Mouse (Mus musculus) embryo, embryonic 11.5 days (tissue): ENCODE measurements around the gene Oaz1.
A peak's percentile ranks its signal among the peaks of the same experiment; 100 is the strongest.

Source experiments
- DNase-seq: peaks from one replicate; pipeline ENCODE4 v3.0.0-alpha.2; 2012; ENCODE audit warnings: low read depth, low spot score

Oaz1 gene

GRCm38 (mm10) chr10:80826151-80827062, at the start of gene Oaz1:
Gene Oaz1 (plus strand): TSS chr10:80826656.
- peak; percentile 99 for DNase-seq

- DNase-seq = no peak
Measured at GRCm38 (mm10) chr10:80777123-80777522, 49.3 kb upstream of the Oaz1 start.

- DNase-seq = no peak
Measured at GRCm38 (mm10) chr10:80779565-80779964, 46.9 kb upstream of the Oaz1 start.

GRCm38 (mm10) chr10:80784302-80784701, 42.2 kb upstream of the Oaz1 start:
- DNase-seq = no peak

GRCm38 (mm10) chr10:80784871-80785270, 41.6 kb upstream of the Oaz1 start:
- DNase-seq = no peak

- no peak for DNase-seq
Measured at GRCm38 (mm10) chr10:80785963-80786362, 40.5 kb upstream of the Oaz1 start.

- no peak for DNase-seq
Measured at GRCm38 (mm10) chr10:80787517-80787916, 38.9 kb upstream of the Oaz1 start.

- DNase-seq = no peak
Measured at GRCm38 (mm10) chr10:80790761-80791404, 35.6 kb upstream of the Oaz1 start.

- DNase-seq = no peak
Measured at GRCm38 (mm10) chr10:80791476-80792174, 34.8 kb upstream of the Oaz1 start.

- DNase-seq = no peak
Measured at GRCm38 (mm10) chr10:80792175-80793032, 34.1 kb upstream of the Oaz1 start.

- no peak for DNase-seq
Measured at GRCm38 (mm10) chr10:80793033-80793784, 33.2 kb upstream of the Oaz1 start.

GRCm38 (mm10) chr10:80793803-80794202, 32.7 kb upstream of the Oaz1 start:
- no peak for DNase-seq

GRCm38 (mm10) chr10:80794750-80795149, 31.7 kb upstream of the Oaz1 start:
- no peak for DNase-seq

GRCm38 (mm10) chr10:80796307-80796848, 30.1 kb upstream of the Oaz1 start:
- no peak for DNase-seq

- DNase-seq = no peak
Measured at GRCm38 (mm10) chr10:80797186-80798149, 29.0 kb upstream of the Oaz1 start.

GRCm38 (mm10) chr10:80798150-80799006, 28.1 kb upstream of the Oaz1 start, which contains the start of the genes Sf3a2 and Plekhj1:
Gene Sf3a2 (plus strand): TSS chr10:80798198.
Gene Plekhj1 (minus strand): TSS chr10:80798626.
- DNase-seq = peak; percentile 93

- DNase-seq = no peak
Measured at GRCm38 (mm10) chr10:80799070-80799566, 27.3 kb upstream of the Oaz1 start.
